Mouse (Mus musculus): Measurements from ENCODE around the gene Adap2.

- TF ChIP-seq POLR2A (IDR thresholded peaks at IDR 0.05; ENCODE audit: low read depth, low read length) (peak; percentile 70), CTCF (IDR thresholded peaks at IDR 0.05; ENCODE audit: extremely low read depth, insufficient read length, insufficient replicate concordance, low read depth, low read length) (peak; percentile 84)
These were observed 55.2 kb downstream of the Adap2 start, which contains the start of gene Rhot1 for GRCm38 (mm10) chr11:80208860-80209800.

Measured in small intestine, adult 2 months (tissue).